Mouse (Mus musculus): ENCODE data around the gene Rab12.

Gene Rab12

GRCm38 (mm10) chr17:66448421-66449405 lies 70.8 kb downstream of the Rab12 start:
- DNase-seq (ENCODE audit: low spot score in 2 of 2), result peak; percentile 37 to 47

GRCm38 (mm10) chr17:66447978-66448377 lies 71.6 kb downstream of the Rab12 start:
- no peak for DNase-seq (ENCODE audit: low spot score in 2 of 2)

- DNase-seq (ENCODE audit: low spot score in 2 of 2), result no peak
Measured at GRCm38 (mm10) chr17:66447007-66447312, 72.6 kb downstream of the Rab12 start.

GRCm38 (mm10) chr17:66446196-66447006 lies 73.1 kb downstream of the Rab12 start:
- DNase-seq (ENCODE audit: low spot score in 2 of 2), result no peak

All from heart, adult 9 months (tissue).